Mouse (Mus musculus) right cerebral cortex, adult 2 months (tissue): ENCODE measurements around the gene Slc4a8.
"Not testable (repeated sequence)": the region's sequence is repeated elsewhere in the genome, so short reads cannot be mapped to it uniquely, and the experiment has no call there.

Experiments used
- DNase-seq, 2 experiments: peaks; one replicate each; pipeline ENCODE4 v3.0.0; 2021 to 2022; ENCODE audit warnings: low spot score in 2 of 2

Gene Slc4a8

GRCm38 (mm10) chr15:100772685-100773084 is 11.1 kb downstream of the Slc4a8 start:
- DNase-seq, result no peak

GRCm38 (mm10) chr15:100773859-100774258 is 12.3 kb downstream of the Slc4a8 start:
- DNase-seq, result not testable (repeated sequence)

GRCm38 (mm10) chr15:100775189-100776166 is 13.9 kb downstream of the Slc4a8 start:
- DNase-seq, result no peak

GRCm38 (mm10) chr15:100776424-100776823 is 14.9 kb downstream of the Slc4a8 start:
- DNase-seq, result no peak

- DNase-seq, result peak; percentile 60 to 61
These were observed 15.8 kb downstream of the Slc4a8 start for GRCm38 (mm10) chr15:100777020-100778016.

GRCm38 (mm10) chr15:100779896-100780295 is 18.3 kb downstream of the Slc4a8 start:
- DNase-seq, result peak in 1 of 2 experiments; percentile 34

- no peak for DNase-seq
These were observed 21.9 kb downstream of the Slc4a8 start for GRCm38 (mm10) chr15:100783244-100783987.

- no peak for DNase-seq
These were observed 28.7 kb downstream of the Slc4a8 start for GRCm38 (mm10) chr15:100790219-100790618.

- no peak for DNase-seq
These were observed 30.8 kb downstream of the Slc4a8 start for GRCm38 (mm10) chr15:100792324-100792723.

GRCm38 (mm10) chr15:100800914-100801313 is 39.4 kb downstream of the Slc4a8 start:
- no peak for DNase-seq

GRCm38 (mm10) chr15:100808062-100808461 is 46.5 kb downstream of the Slc4a8 start:
- no peak for DNase-seq

- DNase-seq, result no peak
These were observed 46.9 kb downstream of the Slc4a8 start for GRCm38 (mm10) chr15:100808484-100808883.

GRCm38 (mm10) chr15:100810243-100810642 is 48.7 kb downstream of the Slc4a8 start:
- DNase-seq, result no peak

- DNase-seq, result no peak
These were observed 52.0 kb downstream of the Slc4a8 start for GRCm38 (mm10) chr15:100813501-100813900.

GRCm38 (mm10) chr15:100814066-100814465 is 52.5 kb downstream of the Slc4a8 start:
- DNase-seq, result no peak

GRCm38 (mm10) chr15:100815310-100815709 is 53.8 kb downstream of the Slc4a8 start:
- peak in 1 of 2 experiments; percentile 40 for DNase-seq

- DNase-seq, result no peak
These were observed 57.3 kb downstream of the Slc4a8 start for GRCm38 (mm10) chr15:100818860-100819259.

- DNase-seq, result no peak
These were observed 60.3 kb downstream of the Slc4a8 start for GRCm38 (mm10) chr15:100821824-100822223.

GRCm38 (mm10) chr15:100822370-100822769 is 60.8 kb downstream of the Slc4a8 start:
- DNase-seq, result not testable (repeated sequence)

- peak; percentile 57 to 74 for DNase-seq
These were observed 63.8 kb downstream of the Slc4a8 start for GRCm38 (mm10) chr15:100825249-100825856.

GRCm38 (mm10) chr15:100826076-100826475 is 64.5 kb downstream of the Slc4a8 start:
- DNase-seq, result peak in 1 of 2 experiments; percentile 49
